Mouse (Mus musculus): ENCODE results near the gene Glrb. TPM values are rescaled to one million over a fixed set of nuclear protein-coding genes. Genes with fewer than 3 reads are reported as not detected.

Glrb gene
- polyA plus RNA-seq, 1 experiment = 0.08 TPM

- no peak for TF ChIP-seq POLR2A (IDR thresholded peaks at IDR 0.05; ENCODE audit: low read depth, low read length)
- no peak for TF ChIP-seq CTCF (IDR thresholded peaks at IDR 0.05; ENCODE audit: extremely low read depth, insufficient read depth, insufficient read length, insufficient replicate concordance)
Observed at GRCm38 (mm10) chr3:80796764-80797163, 116.7 kb downstream of the Glrb start.

GRCm38 (mm10) chr3:80795284-80795683 is 118.2 kb downstream of the Glrb start:
- DNase-seq (ENCODE audit: low read depth in 1 of 2, low spot score in 2 of 2) = no peak

More at GRCm38 (mm10) chr3:80796764-80797163, 116.7 kb downstream of the Glrb start:
- no peak for DNase-seq (ENCODE audit: low read depth in 1 of 2, low spot score in 2 of 2)
- Histone ChIP-seq H3K27ac (ENCODE audit: insufficient read depth, low read length) (no peak overlapping the region), H3K4me3 (ENCODE audit: extremely low read depth, insufficient read depth, insufficient read length) (no peak overlapping the region), H3K27me3 (ENCODE audit: control insufficient read depth, insufficient read depth, low read length) (peaks cover 5% of the 10 kb centered on the region; the same call in 1 of the 2 replicates), H3K4me1 (ENCODE audit: control insufficient read depth, insufficient read depth, insufficient read length) (peaks cover 7% of the 10 kb centered on the region; the same call in 1 of the 2 replicates), H3K36me3 (ENCODE audit: control insufficient read depth, insufficient read depth, low read length) (no peaks in the 10 kb centered on the region)

More at GRCm38 (mm10) chr3:80795284-80795683, 118.2 kb downstream of the Glrb start:
- no peaks in the 10 kb centered on the region for H3K36me3 ChIP-seq (ENCODE audit: control insufficient read depth, insufficient read depth, low read length)
- 0 out of 2 replicates have a peak, but pooled peaks cover under 1% of the 10 kb centered on the region for H3K27me3 ChIP-seq (ENCODE audit: control insufficient read depth, insufficient read depth, low read length)
- TF ChIP-seq POLR2A (IDR thresholded peaks at IDR 0.05; ENCODE audit: low read depth, low read length) (no peak), CTCF (IDR thresholded peaks at IDR 0.05; ENCODE audit: extremely low read depth, insufficient read depth, insufficient read length, insufficient replicate concordance) (no peak)
- H3K27ac ChIP-seq (ENCODE audit: insufficient read depth, low read length) = no peak overlapping the region
- H3K4me1 ChIP-seq (ENCODE audit: control insufficient read depth, insufficient read depth, insufficient read length) = peaks cover under 1% of the 10 kb centered on the region; the same call in 1 of the 2 replicates
- 65% methylated on average over 2 of the region's 2 CpGs for WGBS
- H3K4me3 ChIP-seq (ENCODE audit: extremely low read depth, insufficient read depth, insufficient read length) = no peak overlapping the region

Other genes starting within 250 kb of the Glrb start
- gene Gria2, start 110.8 kb downstream of the Glrb start, polyA plus RNA-seq (2012; rRNA removed) = 0.02 and 0.06 TPM in 2 replicates
- 0.48 and 0.53 TPM in 2 replicates for gene Pdgfc, start 122.8 kb upstream of the Glrb start, polyA plus RNA-seq (2012; rRNA removed)

Measured in spleen, adult 2 months (tissue).